Mouse (Mus musculus) liver, embryonic 14.5 days (tissue): Measurements from ENCODE around the gene Fnip2.

Experiments
- CTCF ChIP-seq: IDR thresholded peaks from 2 replicates; pipeline ENCODE4 v1.5.1; 2016; ENCODE audit warnings: antibody characterized with exemption, low read depth, control low read depth
- EP300 ChIP-seq: IDR thresholded peaks from 2 replicates; pipeline ENCODE4 v1.6.1; 2016; ENCODE audit warnings: antibody characterized with exemption, low read depth

DNA sequence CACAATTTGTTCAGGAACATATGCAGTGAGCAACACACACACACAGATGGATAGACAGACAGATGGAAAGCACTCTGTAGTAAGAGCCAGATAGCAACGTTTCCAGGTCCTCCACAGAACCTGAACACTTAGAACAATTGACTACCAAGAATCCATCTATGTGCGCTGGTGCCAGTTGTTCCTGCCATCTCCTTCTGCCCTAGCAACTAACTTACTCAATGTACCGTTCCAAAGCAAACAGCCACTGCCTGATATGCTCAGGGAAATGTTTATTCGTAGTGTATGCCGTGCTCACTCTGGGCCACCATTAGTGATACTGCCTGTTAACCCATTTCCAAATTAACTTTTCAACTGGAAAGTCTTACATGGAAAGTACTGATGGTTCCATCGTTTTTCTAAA, 12.5 kb downstream of the Fnip2 start:
- TF ChIP-seq EP300 = no peak
- TF ChIP-seq CTCF = no peak
